Mouse (Mus musculus) liver, adult (tissue): ENCODE results near the gene Nat10.

Experiments used
- GATA4 ChIP-seq: IDR thresholded peaks from 2 replicates; pipeline ENCODE4 v1.6.1; 2014; ENCODE audit warnings: mild to moderate bottlenecking, low read length; ENCODE audit not compliant: insufficient replicate concordance

Nat10 gene

DNA sequence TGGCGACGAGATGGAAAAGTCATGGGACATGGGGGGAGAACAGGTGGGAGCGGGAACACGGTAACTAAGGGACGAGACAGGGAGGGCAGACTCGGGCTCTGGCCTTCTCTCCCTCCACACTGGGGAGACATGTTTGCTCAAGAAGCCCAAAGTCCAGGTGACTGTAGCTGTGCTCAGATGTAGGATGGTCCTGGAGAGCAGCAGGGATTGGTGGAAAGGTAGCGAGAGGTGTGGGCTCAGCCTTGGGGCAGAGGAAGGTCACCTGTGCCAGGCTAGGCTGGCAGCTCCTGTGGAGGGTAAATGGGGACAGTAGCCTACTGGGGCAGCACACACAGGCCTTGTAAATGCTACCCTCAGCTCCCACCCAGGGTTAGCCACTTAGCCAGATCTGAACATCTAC, 47.2 kb downstream of the Nat10 start:
- TF ChIP-seq GATA4 = no peak

DNA sequence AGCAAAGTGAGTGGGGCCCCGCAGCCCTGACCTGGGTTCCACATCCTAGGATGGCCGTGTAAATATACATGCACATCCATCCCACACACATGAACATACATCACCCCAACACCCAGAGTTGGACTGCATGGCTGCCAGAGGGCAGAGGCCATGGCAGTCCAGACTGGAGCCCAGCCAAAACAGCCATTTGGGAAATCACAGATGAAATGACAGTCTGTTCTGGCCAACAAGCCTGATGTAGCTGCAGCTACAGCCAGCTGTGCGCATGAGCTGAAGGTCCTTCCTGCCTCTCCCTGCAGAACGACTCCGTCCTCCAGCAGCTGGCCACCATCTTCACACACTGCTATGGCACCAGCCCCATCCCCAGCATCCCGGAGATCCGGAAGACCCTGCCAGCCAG, 50.2 kb downstream of the Nat10 start:
- no peak for TF ChIP-seq GATA4

DNA sequence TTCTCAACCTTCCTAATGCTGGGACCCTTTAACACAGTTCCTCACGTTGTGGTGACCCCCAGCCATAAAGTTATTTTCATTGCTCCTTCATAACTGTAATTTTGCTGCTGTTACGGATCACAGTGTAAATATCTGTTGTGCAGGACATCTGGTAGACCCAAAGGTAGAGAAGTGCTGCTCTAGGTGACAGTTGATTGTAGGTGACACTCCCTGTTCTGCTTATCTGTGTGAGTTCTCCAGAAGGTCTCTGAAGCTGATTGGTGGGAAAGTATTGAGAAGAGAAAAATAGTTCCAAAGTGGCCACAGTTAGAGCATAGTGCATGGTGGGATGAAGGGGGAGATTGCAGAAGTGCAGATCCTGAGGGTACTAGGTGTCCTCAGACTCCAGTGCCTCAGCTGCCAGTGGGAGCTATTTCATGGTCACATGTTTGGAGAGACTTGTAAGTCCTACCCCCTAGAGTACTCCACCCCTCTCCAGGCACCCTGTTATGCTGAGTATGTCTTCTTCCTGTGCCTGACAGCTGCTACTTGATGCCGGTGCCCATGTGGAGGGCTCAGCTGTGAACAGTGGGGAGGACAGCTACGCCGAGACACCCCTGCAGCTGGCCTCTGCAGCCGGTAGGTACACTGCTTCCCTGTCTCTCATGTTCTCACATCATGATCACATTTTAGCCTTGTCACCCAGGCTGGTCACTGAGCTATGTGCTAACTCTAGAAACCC, 53.9 kb downstream of the Nat10 start:
- no peak for TF ChIP-seq GATA4

DNA sequence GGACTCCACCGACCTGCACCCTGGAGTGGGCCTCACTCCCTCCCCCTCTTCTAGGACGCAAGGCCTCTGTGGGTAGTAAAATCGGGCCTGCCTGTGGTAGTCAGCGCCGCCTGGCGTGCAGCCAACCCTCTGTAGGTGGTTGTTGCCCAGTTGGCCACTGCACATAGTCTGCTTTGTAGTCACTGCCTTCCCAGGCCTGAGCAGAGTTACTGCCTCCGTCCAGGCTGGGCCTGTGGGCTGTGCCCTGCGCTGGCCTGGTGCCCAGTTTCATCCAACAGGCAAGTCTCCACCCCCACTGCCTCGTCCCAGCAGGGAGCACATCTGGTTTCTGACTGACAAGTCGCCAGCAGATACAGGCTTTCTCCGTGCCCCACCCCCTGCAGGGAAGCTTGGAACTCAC, 54.8 kb downstream of the Nat10 start:
- TF ChIP-seq GATA4 = no peak

DNA sequence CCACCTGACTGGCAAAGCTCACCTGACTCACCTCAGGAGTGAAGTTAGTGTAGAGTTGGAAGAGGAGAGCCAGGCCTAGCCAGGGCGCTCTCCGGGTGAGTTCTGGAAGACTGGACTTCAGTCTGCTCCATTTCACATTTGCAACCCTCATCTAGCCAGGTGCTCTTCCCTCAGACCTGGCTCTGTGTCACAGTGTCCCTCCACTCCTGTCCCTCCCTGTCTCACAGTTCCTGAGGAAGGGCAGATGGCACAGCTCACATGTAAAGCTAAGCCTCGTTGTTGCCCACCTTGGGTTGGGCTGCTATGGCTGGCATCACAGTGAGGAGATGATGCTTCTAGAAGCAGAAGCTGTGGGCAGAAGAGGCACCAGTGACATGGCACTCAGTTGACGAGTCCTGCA, 55.2 kb downstream of the Nat10 start:
- no peak for TF ChIP-seq GATA4

DNA sequence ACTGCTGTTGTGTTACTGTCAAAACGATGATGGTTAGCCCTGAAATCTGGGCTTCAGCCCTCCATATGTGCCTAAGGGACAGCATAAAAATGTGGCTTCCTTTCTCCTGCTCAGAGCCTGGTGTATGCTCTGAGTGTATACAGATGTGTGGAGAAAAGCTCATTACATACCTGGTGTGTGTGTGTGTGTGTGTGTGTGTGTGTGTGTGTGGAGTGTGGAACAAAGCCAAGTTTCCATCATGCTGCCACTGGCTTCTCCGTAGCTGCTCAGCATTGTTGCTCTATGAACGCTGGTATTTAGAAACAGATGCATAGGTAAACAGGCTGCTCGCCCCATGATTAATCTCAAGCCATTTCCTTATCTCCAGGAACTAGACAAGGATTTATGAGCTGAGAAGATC, 57.2 kb downstream of the Nat10 start:
- TF ChIP-seq GATA4 = no peak

DNA sequence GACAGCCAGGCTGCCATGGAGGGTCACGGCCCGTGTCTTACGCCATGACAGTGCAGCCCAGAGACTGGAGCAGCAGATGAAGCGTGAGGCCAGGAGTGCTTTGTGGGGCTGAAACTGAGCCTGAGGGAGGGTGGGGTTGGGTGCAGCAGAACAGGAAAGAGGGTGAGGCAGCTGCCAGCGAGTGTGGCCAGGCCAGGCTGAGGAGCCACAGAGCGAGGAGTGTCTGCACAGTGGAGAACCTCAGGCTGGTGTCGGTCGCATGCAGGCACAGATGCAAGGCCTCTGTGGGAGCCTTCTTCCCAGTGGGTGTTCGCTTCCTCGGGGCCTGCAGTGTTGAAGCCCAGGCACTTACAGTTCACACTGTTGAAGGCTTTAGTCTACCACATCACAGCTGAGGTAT, 57.7 kb downstream of the Nat10 start:
- no peak for TF ChIP-seq GATA4

DNA sequence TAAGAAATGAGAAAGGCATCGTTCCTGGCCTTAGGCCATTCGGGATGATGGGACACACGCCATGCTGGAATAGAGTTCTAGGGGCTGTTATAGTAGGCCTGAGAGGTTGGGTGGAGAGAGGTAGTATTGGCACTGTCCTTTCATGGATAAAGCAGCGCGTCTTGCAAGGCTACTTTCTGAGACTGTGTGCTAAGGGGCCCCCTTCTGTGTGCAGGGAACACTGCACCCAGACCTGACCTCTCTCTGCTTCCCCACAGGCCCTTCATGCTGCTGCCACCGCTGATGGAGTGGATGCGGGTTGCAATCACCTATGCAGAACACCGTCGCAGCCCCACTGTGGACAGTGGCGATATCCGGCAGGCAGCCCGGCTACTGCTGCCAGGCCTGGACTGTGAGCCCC, 60.6 kb downstream of the Nat10 start:
- no peak for TF ChIP-seq GATA4

DNA sequence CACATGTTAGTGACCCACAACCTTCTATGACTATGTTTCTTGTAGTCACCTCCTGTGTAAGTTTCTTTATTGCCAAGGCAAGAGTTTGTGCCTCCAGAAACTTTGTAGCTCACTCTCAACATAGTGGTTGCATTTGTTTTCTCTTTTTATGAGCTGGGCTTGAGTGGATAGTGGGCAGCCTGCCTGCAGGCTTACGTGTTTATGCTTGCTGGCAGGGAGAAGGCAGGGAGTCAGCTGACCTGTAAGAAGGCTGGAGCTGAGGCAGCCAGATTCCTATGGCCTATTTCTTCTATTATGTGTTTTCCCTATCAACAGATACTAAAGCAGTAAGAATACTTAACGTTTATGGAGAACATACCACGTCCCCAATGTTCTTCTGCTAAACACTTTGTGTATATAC, 64.9 kb downstream of the Nat10 start:
- no peak for TF ChIP-seq GATA4

DNA sequence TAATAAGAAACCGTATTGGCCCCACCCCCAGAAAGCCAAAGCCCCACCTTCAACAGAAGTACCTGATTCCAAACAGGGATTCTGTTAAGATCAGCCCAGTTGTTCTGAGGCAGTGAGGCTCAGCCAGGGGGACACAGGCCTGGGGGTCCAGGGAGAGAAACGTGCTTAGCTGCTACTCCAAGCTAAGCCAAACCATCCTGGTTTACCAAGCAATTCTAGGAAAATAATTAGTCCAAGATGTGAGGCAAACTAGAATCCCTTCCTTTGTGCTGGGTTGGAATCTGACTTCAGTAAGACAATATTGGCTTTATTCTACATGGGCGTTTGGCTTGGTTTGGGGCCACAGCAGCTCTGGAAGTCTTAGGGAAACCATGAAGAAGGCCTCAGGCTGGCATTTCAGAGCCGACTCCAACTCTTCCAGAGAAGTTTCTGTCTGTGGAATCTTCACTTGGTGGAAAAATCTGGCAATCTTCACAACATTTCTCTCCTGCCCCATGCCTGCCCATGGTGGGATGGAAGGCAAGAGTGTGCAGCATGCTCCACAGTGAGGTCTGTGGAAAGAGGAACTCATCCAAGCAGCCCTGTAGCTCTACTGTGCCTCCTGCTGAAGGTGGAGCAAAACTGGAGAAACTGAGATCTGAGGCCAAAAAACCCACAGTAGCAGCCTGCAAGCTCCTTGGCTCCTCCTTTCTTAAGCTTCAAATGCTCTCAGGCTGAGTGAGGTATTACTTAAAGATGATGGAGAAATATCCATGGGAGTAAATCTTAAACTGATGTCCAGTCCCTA, 66.1 kb downstream of the Nat10 start:
- TF ChIP-seq GATA4 = no peak

DNA sequence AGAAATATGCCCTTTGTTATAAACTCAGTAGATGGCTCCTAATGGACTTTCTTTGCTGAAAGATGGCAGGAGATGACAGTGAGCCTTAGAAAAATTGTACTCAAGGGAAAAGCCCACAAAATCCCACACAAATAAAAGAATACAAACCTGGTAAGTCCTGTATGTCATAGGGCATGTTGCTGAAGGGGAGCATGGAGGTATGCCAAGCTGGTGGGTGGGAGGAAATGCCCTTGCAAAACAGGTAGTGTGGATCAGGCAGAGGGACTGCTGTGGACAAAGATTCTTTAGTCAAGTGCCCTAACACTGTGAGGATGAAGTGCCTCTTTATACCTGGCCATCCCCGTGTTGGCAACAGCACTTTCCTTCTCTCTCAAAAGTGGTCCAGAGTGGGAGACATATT, 68.3 kb downstream of the Nat10 start:
- TF ChIP-seq GATA4 = no peak

DNA sequence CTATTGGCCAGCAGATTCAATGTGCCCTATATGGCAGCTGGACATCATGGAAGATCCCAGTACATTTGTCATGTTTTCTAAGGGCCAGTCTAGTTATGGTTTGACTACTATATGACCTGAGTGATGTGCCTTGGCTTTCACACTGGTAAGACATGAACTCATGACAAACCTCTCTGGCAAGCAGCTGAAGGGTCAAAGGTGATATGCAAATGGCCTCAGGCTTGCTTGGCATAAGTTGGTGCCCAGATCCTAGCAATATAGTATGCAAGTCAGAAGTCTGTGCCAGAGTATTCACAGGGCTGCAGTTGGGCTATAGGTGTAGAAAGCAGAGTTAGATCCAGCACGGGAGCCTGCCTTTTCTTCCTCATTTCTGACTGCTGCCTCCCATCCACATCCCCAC, 69.8 kb downstream of the Nat10 start:
- TF ChIP-seq GATA4 = no peak

DNA sequence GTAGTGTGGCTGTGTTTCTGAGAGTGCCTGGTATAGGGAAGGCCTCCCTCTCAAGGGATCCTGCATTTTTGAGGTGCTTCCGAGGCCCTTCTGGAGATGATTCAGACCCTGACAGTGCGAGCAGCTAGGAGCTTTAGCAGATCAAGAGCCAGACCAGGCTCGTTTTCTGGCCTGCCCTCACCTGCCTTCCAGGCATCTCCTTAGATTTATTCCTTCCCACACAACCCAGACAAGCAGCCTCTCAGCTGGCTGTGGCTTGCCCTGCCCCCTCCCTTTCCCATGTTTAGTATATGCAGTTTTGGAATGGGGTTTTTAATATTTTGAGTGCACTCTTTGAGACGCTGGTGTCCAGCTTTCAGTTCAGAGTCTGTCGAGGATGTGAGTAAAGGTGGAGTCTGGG, 70.2 kb downstream of the Nat10 start:
- TF ChIP-seq GATA4 = no peak

DNA sequence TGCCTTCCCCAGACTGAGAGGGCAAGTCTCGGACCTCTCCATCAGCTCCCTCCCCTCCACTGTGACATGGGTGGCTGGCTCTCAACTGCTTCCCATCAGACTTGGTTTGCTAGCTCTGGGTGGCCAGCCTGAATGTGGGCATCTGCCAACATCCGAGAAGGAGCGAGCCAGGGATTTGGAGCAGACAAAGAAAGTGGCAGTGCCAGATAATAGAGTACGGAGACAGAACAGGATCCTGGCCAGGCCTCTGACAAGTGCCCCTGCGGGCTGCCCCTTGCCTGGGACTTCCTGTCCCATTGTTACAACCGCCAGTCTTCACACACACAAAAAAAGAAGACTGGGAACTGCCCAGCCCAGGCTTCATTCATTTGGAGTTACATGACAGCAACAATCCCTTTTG, 70.6 kb downstream of the Nat10 start:
- TF ChIP-seq GATA4 = no peak

DNA sequence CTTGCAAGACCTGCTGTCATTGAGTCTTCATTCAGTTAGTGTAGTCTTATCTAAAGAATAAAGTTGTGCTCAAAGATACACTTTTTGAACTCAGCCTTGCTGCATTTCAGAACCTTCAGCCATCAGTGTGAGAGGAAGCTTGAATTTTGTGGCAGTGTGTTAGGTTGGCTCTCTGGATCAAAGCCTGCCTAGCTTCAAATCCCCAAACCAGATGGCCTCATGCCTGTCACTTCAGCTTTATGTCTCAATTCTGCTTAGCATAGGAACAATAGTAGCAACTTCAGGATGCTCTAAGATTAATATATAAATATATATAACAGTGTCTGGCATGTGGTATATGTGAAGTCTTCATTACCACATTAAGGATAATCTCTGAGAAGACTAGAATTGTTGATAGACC, 73.2 kb downstream of the Nat10 start:
- no peak for TF ChIP-seq GATA4

DNA sequence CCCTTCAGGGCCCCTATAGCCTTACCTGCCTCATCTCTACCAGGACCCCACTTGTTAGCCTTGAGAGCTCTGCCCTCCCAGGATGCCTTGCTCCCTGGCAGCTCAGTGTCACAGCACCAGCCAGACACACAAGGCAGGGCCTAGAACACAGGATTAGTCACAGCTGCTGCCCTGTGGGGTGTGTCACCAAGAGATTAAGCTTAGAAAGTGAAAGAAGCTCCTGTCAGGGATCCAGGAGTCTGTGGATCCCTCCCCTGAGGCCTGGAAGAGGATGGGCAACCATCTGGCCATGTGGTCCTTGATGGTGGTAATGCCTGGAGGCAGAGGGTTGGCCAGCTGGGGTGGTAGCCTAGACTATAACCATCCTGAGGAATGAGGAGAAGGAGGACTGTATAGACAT, 73.9 kb downstream of the Nat10 start:
- no peak for TF ChIP-seq GATA4

DNA sequence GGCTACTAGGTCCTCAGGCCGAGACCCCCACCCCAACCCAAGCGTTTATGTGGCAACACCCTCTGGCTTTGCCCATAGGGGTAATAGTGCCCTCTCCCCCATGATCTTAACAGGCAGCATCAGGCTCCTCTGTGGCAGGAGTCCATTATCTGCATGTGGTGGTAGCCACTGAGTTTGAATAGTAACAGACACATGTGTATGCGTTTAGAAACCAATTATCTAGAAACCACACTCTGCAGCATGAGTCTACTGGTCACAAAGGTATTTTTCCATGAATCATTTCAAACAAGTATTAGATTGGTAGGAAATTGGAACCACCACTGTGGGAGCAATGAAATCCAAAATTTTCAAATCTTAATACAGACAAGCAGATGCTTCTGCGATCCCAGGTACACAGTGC, 75.5 kb downstream of the Nat10 start:
- no peak for TF ChIP-seq GATA4
